Mouse (Mus musculus): Measurements from ENCODE around the gene Gm20388. TPM values are rescaled to one million over a fixed set of nuclear protein-coding genes. Genes with fewer than 3 reads are reported as not detected.
"Not testable (repeated sequence)": the region's sequence is repeated elsewhere in the genome, so short reads cannot be mapped to it uniquely, and the experiment has no call there.

Gene Gm20388
- polyA plus RNA-seq, 1 experiment from 2014 or later: 3.6 TPM

DNA sequence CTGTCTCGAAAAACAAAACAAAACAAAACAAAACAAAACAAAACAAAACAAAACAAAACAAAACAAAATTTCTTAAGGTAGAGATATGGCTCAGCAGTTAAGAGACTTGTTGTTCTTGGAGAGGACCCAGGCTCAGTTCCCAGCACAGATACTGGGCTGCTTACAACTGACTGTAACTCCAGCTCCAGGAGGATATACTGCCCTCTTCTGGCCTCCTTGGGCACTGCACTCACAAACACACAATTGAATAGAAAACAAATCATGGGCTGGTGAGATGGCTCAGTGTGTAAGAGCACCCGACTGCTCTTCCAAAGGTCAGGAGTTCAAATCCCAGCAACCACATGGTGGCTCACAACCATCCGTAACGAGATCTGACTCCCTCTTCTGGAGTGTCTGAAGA is 813.5 kb downstream of the Gm20388 start:
- not testable (repeated sequence) for H3K36me3 ChIP-seq (replicated peaks); DNase-seq (ENCODE audit: low spot score); H3K27ac ChIP-seq (replicated peaks); H3K9me3 ChIP-seq; H3K4me3 ChIP-seq; H3K27me3 ChIP-seq (replicated peaks; ENCODE audit: low read depth, poor library complexity, severe bottlenecking)
- peaks cover 17% of the 10 kb centered on the region for H3K4me1 ChIP-seq
- WGBS: 86% methylated on average over 4 of the region's 4 CpGs

DNA sequence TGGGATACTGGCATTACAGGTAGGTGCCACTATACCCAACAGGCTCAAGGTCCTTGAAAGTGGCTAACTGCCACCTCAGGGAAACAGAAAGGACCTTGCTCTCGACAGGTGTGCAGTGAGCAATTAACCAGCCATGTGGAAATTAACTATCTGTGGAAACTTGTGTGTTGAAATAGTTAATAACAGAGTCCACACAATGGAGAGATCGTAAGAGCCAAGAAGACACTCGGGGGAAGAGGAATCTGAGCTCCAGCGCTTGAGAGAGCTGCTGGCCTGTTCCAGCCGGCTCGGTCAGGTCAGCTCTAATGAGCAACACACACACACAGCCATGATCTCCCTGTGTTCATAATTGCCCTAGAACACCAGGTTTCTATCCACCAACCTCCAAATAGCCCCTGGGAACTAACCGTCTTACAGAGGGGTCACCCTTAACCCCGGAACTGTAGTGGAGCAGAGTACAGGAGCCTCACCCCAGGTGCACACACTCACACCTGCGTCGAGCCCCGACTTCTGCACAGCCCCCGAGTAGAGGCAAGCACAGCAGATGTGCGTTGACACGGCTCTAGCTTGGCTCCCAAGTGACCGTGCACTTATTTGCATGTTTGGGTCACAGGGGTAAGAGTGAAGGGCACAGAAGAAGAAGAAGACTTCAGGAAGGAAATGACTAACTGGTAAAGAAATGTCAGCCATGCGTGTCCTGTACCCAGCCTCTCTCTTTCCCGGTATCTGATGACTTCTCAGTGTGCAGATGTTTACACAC is 814.4 kb downstream of the Gm20388 start:
- no peak for DNase-seq (ENCODE audit: low spot score)
- H3K36me3 ChIP-seq (replicated peaks): no peaks in the 10 kb centered on the region
- no peak overlapping the region for H3K27ac ChIP-seq (replicated peaks)
- H3K27me3 ChIP-seq (replicated peaks; ENCODE audit: low read depth, poor library complexity, severe bottlenecking): peaks cover 6% of the 10 kb centered on the region; the same call in 1 of the 2 replicates
- no peak overlapping the region for H3K4me3 ChIP-seq
- 0 out of 2 replicates have a peak, but pooled peaks cover 2% of the 10 kb centered on the region for H3K9me3 ChIP-seq
- 76% methylated on average over 17 of the region's 17 CpGs for WGBS
- H3K4me1 ChIP-seq: peaks cover 12% of the 10 kb centered on the region

DNA sequence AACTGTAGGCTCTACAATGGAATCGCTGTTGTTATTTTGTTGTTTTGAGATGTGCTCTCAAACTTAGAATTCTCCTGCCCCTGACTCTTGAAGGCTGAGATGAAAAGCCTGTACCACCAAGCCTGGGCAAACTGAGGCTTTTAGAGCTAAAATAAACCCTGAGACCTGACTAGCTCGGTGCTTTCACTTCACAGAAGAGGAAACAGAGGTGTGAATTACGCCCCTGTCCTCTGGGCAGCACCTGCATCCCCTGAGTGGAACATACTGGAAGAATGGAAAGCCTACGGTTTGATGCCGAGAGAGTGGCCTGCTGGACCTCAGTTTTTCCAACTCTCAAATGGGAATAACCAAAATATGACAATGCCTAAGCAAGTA is 814.9 kb downstream of the Gm20388 start:
- Histone ChIP-seq H3K27me3 (replicated peaks; ENCODE audit: low read depth, poor library complexity, severe bottlenecking) (peaks cover 12% of the 10 kb centered on the region), H3K9me3 (0 out of 2 replicates have a peak, but pooled peaks cover 2% of the 10 kb centered on the region), H3K27ac (replicated peaks) (no peak overlapping the region), H3K4me1 (peaks cover 12% of the 10 kb centered on the region), H3K36me3 (replicated peaks) (no peaks in the 10 kb centered on the region), H3K4me3 (no peak overlapping the region)
- no peak for DNase-seq (ENCODE audit: low spot score)
- WGBS: 88% methylated on average over 5 of the region's 5 CpGs

DNA sequence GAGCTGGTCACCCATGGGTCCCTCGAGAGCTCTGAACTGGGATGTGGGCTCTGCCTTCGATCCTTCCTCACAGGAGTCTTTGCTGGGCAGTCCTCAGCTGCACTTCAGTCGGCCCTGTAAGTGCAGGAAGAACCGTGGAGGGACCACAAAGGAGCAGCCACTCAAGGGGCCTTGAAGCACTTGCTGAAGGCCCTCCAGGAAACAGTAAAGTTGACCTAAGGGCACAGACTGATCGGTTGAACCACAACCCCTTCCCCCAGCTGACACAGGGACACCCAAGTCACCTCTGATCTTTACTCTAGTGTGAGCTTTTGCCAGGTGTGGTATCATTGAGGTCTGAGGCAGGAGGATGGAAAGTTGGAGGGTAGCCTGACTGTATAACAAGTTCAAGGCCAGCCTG is 815.4 kb downstream of the Gm20388 start:
- Histone ChIP-seq H3K27me3 (replicated peaks; ENCODE audit: low read depth, poor library complexity, severe bottlenecking) (peaks cover 15% of the 10 kb centered on the region), H3K27ac (replicated peaks) (no peak overlapping the region), H3K4me3 (no peak overlapping the region), H3K4me1 (peaks cover 12% of the 10 kb centered on the region), H3K9me3 (0 out of 2 replicates have a peak, but pooled peaks cover 2% of the 10 kb centered on the region), H3K36me3 (replicated peaks) (no peaks in the 10 kb centered on the region)
- whole genome bisulfite sequencing: 73% methylated on average over 5 of the region's 5 CpGs
- DNase-seq (ENCODE audit: low spot score): no peak

DNA sequence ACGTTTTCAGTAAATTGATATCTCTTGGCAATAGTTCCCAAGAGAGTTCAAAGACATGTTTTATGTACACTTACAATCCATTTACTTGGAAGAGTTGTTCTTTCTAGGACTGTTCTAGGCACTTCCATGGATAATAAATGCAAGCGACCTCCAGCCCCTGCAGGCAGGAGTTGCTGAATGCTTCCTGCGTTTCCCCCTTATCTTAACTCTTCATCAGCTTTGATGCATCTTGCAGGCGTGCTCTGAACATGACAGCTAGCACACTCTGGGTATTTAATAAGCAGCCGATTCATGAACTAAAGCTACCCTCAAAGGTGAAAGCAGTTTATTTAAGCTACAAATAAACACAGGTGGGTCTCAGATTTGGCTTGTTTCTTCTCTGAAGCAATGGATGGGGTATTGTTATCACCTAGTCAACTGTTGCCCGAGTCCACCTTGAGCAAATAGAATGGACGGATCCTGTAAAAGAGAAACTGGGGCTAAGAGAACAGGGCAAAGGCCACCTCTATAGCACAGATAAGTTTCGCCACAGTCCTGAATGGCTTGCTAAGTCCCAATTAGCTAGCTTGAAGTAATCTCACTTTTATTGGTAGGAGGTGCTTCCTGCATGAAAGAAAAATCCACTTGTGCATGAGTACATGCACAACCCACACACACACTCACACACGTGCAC is 818.0 kb downstream of the Gm20388 start:
- no peaks in the 10 kb centered on the region for H3K36me3 ChIP-seq (replicated peaks)
- H3K27me3 ChIP-seq (replicated peaks; ENCODE audit: low read depth, poor library complexity, severe bottlenecking): peaks cover 39% of the 10 kb centered on the region
- H3K4me3 ChIP-seq: no peak overlapping the region
- 70% methylated on average over 9 of the region's 9 CpGs for WGBS
- peaks cover 19% of the 10 kb centered on the region for H3K4me1 ChIP-seq
- DNase-seq (ENCODE audit: low spot score): no peak
- no peak overlapping the region for H3K27ac ChIP-seq (replicated peaks)
- H3K9me3 ChIP-seq: 0 out of 2 replicates have a peak, but pooled peaks cover 2% of the 10 kb centered on the region

DNA sequence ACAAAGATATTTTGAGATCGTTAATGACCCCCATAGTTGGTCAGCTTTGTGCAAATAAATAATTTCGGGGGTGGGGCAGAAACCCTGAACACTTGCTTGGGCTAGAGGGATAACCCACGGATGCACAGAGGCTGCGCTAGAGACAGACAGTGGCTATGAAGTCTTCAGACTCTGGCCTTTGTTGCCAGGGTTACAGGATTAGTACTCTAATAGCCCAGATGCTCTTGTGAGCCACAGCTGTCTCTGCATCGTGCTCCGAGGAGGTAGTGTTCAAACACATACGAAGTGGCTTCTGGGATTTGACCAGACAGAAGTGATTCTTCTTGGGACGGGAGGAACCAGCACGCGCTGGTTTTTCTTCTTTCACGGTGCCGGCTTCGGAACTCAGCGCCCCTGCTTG is 820.9 kb downstream of the Gm20388 start:
- Histone ChIP-seq H3K9me3 (no peaks in the 10 kb centered on the region), H3K36me3 (replicated peaks) (no peaks in the 10 kb centered on the region), H3K4me1 (peaks cover 21% of the 10 kb centered on the region), H3K27ac (replicated peaks) (no peak overlapping the region), H3K4me3 (peak overlapping the region; percentile 29), H3K27me3 (replicated peaks; ENCODE audit: low read depth, poor library complexity, severe bottlenecking) (peaks cover 69% of the 10 kb centered on the region)
- 43% methylated on average over 14 of the region's 14 CpGs for WGBS
- DNase-seq (ENCODE audit: low spot score): no peak

DNA sequence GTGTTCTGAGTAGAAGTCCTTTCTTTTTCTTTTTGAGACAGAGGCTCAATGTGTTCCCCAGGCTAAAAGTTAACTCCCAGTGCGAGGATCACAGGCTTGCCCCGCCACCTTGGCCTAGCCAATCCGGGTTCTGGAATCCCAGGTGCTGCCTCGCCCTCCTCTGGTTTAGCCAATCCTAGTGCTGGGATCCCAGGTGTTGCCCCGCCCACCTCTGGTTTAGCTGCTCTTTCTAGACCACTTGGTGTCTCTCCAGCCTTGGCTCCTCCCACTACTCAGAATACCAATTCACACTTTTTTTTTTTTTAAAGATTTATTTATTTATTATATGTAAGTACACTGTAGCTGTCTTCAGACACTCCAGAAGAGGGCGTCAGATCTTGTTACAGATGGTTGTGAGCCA is 821.4 kb downstream of the Gm20388 start:
- Histone ChIP-seq H3K36me3 (replicated peaks) (no peaks in the 10 kb centered on the region), H3K4me1 (peaks cover 24% of the 10 kb centered on the region), H3K27ac (replicated peaks) (no peak overlapping the region), H3K27me3 (replicated peaks; ENCODE audit: low read depth, poor library complexity, severe bottlenecking) (peaks cover 74% of the 10 kb centered on the region), H3K9me3 (no peaks in the 10 kb centered on the region), H3K4me3 (peak overlapping the region; percentile 29)
- DNase-seq (ENCODE audit: low spot score): peak; percentile 55
- 55% methylated on average over 6 of the region's 6 CpGs for WGBS

DNA sequence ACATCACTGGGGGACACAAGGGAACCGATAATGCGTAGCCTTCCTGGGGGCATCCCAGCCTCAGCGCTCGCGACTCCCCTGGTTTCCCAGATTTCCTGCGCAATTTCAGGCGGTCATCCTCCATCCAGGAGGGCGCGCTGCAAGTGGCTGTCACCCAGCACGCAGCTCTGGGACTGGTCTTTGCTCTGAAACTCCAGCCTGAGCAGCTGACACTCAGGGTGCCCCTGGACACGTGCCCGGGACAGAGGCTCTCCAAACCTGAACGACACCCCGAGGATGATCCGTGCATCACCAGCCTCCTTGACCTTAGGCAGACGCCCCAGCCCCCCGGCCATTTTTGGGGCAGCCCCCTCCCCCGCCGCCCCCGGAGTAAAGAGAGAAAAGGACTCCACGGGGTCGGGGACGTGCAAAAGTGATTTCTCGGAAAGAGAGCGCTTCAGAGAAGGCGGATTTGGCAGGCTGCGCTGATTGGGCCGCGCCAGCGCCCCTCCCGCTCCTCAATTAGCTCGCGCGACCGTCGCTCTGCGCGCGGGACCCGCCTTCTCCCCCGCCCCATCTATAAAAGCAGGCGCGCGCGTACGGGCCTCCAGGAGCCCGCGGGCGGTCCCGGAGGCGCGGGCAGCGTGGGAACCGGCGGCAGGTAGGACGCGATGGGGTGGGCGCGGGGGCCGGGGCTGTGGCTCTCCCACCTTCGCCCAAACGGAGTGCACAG is 825.3 kb downstream of the Gm20388 start, which contains the start of gene Irf8:
Gene Irf8, plus strand, starts transcription at position 589 of the 712 bp plus-strand sequence.
- Histone ChIP-seq H3K4me1 (peaks cover 21% of the 10 kb centered on the region), H3K27me3 (replicated peaks; ENCODE audit: low read depth, poor library complexity, severe bottlenecking) (peaks cover 98% of the 10 kb centered on the region), H3K36me3 (replicated peaks) (no peaks in the 10 kb centered on the region), H3K4me3 (peak within 1 kb of the TSS; percentile 67), H3K9me3 (no peaks in the 10 kb centered on the region), H3K27ac (replicated peaks) (peak within 1 kb of the TSS; percentile 55; the same call in 1 of the 2 replicates)
- WGBS: under 1% methylated on average over 62 of the region's 62 CpGs
- DNase-seq (ENCODE audit: low spot score): peak; percentile 90

DNA sequence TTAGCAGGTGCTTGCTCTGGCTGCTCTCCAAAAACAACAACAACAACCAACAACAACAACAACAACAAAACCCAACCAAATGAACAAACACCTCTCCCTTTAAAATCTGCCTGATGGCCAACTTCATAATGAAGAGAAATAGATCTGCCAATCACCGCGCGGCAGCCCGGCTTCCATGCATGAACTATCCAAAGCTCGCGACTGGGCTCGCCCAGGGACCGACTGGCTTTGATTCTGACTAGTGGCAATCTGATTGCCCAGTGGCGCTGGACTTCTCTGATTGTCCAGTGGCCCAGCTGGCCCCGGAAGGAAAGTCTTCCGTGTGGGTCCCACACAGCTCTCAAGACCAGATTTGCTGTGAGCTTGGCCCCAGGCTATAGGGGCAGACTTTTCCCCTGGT is 825.8 kb downstream of the Gm20388 start:
- Histone ChIP-seq H3K27ac (replicated peaks) (peak overlapping the region; percentile 55; the same call in 1 of the 2 replicates), H3K27me3 (replicated peaks; ENCODE audit: low read depth, poor library complexity, severe bottlenecking) (peaks cover 92% of the 10 kb centered on the region)

DNA sequence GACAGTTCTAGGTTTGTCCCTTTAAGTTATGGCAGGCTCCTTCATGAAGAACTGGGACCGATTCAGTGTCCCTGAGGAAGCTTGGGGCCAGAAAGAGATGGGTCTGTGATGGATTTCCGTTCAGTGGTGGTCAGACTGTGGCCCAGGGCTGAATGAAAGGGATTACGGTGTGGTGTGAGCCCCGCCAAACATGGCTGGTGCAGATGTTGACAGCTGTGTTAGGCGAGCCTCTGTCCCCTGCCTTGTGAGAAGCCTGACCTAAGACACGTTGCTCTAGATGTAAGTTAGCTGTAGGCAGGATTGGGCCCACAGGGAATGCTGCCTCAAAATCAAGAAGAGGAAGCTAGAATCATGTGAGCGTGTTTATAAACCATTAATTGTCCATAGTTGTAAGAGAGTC is 826.5 kb downstream of the Gm20388 start:
- no peaks in the 10 kb centered on the region for H3K9me3 ChIP-seq
- H3K27me3 ChIP-seq (replicated peaks; ENCODE audit: low read depth, poor library complexity, severe bottlenecking): peaks cover 86% of the 10 kb centered on the region
- H3K4me3 ChIP-seq: peak overlapping the region; percentile 67; the same call in 1 of the 2 replicates
- 55% methylated on average over 7 of the region's 7 CpGs for WGBS
- peaks cover 14% of the 10 kb centered on the region for H3K4me1 ChIP-seq
- no peak overlapping the region for H3K27ac ChIP-seq (replicated peaks)
- DNase-seq (ENCODE audit: low spot score): no peak
- no peaks in the 10 kb centered on the region for H3K36me3 ChIP-seq (replicated peaks)

More for the DNA sequence above, 825.8 kb downstream of the Gm20388 start:
- Histone ChIP-seq H3K9me3 (no peaks in the 10 kb centered on the region), H3K36me3 (replicated peaks) (no peaks in the 10 kb centered on the region), H3K4me3 (peak overlapping the region; percentile 67), H3K4me1 (peaks cover 18% of the 10 kb centered on the region)
- 3% methylated on average over 11 of the region's 11 CpGs for WGBS
- peak; percentile 59 for DNase-seq (ENCODE audit: low spot score)

DNA sequence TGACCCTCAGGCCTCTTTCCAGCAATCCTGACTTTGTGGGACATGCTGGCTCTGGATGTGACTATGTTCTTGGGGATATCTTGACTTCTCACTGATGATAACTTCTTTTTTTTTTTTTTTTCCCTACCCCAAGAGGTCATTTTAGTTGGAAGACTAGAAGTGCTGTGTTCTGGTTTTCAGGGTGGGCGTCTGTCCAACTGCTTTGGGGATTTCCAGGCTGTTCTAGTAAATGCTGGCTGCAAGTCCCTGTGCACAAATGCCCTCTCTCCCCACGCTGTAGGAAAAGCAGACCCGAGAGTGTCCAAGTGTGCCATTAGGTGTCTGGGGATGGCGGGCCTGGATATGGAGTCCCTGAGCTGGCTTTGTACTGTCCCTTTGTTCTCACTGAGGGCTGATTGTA is 828.1 kb downstream of the Gm20388 start:
- no peaks in the 10 kb centered on the region for H3K36me3 ChIP-seq (replicated peaks)
- 80% methylated on average over 4 of the region's 4 CpGs for WGBS
- no peak for DNase-seq (ENCODE audit: low spot score)
- no peak overlapping the region for H3K4me3 ChIP-seq
- no peak overlapping the region for H3K27ac ChIP-seq (replicated peaks)
- no peaks in the 10 kb centered on the region for H3K9me3 ChIP-seq
- H3K27me3 ChIP-seq (replicated peaks; ENCODE audit: low read depth, poor library complexity, severe bottlenecking): peaks cover 71% of the 10 kb centered on the region
- peaks cover 21% of the 10 kb centered on the region for H3K4me1 ChIP-seq

DNA sequence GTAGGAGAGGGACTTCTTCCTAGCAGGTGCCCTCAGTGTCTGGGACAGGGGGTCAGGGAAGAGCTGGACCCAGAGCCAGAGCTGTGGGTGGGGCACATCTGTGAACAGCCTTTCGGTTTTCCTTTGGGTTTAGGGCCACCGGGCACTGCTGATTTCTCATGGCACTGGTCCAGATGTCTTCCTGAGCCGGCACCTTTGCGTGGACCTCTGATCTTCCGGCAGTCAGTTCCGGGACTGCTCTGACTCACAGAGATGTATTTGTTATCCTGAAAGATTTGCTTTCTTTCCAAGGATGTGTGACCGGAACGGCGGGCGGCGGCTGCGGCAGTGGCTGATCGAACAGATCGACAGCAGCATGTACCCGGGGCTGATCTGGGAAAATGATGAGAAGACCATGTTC is 828.9 kb downstream of the Gm20388 start:
- 94% methylated on average over 15 of the region's 15 CpGs for WGBS
- no peaks in the 10 kb centered on the region for H3K9me3 ChIP-seq

More for the DNA sequence above, 828.9 kb downstream of the Gm20388 start:
- DNase-seq (ENCODE audit: low spot score): no peak
- no peak overlapping the region for H3K27ac ChIP-seq (replicated peaks)
- peaks cover 70% of the 10 kb centered on the region for H3K27me3 ChIP-seq (replicated peaks; ENCODE audit: low read depth, poor library complexity, severe bottlenecking)
- peaks cover 28% of the 10 kb centered on the region for H3K4me1 ChIP-seq
- no peaks in the 10 kb centered on the region for H3K36me3 ChIP-seq (replicated peaks)
- H3K4me3 ChIP-seq: no peak overlapping the region

Measured in embryonic facial prominence, embryonic 10.5 days (tissue).